Mouse (Mus musculus) embryonic fibroblast, embryonic 13.5 days (primary cell): ENCODE results near the gene Hbq1b.

ENCODE experiments used
- CTCF ChIP-seq: IDR thresholded peaks from 2 replicates; pipeline ENCODE4 v1.5.1; 2011; ENCODE audit warnings: mild to moderate bottlenecking, control low read depth, low read length, moderate library complexity, borderline replicate concordance; ENCODE audit not compliant: insufficient read depth
- POLR2A ChIP-seq: IDR thresholded peaks from 2 replicates; pipeline ENCODE4 v1.6.1; 2011; ENCODE audit warnings: low read depth, mild to moderate bottlenecking, control low read depth, low read length, moderate library complexity

DNA sequence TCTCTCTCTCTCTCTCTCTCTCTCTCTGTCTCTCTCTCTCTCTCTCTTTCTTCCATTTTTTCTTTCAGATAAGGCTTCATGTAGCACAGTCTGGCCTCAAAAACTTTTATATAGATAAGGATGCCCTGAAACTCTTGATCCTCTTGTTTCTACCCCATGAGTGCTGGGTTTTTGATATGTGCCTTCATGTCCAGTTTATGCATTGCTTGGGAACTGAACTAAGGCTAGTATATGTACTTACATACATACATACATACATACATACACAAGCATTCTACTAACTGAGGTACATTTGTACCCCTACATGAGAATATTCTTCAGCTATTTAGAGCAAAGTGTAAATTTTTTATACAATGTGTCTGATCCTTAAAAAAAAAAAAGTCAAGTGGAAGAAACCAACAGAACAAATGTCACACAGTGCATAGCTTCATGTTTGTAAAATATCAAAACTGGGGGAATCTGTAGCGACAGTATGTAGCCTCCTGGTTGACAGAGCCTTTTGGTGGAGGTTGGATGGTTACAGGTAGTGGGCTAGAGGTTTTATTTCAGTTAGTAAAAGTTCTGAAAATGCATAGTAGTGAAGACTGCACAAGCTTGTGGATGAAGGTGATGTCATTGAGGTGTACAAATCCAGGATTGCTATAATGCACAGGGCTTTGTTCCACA lies 11.2 kb downstream of the Hbq1b start:
- TF ChIP-seq CTCF (no peak), POLR2A (no peak)
